Mouse (Mus musculus) ES-E14 (cell line): ENCODE data around the gene Tmem131.

ENCODE experiments used
- HCFC1 ChIP-seq: IDR thresholded peaks from 2 replicates; pipeline ENCODE4 v1.6.1; 2012; ENCODE audit warnings: low read length, inconsistent platforms, borderline replicate concordance; ENCODE audit not compliant: insufficient read depth
- MAFK ChIP-seq: IDR thresholded peaks from 2 replicates; pipeline ENCODE4 v1.6.1; 2014; ENCODE audit warnings: mild to moderate bottlenecking, low read depth, low read length, inconsistent platforms; ENCODE audit not compliant: insufficient read depth
- ZC3H11A ChIP-seq: IDR thresholded peaks from 2 replicates; pipeline ENCODE4 v1.6.1; 2012; ENCODE audit warnings: low read depth, mild to moderate bottlenecking, inconsistent platforms, low read length, borderline replicate concordance
- ZNF384 ChIP-seq: IDR thresholded peaks from 2 replicates; pipeline ENCODE4 v1.6.1; 2012; ENCODE audit warnings: low read depth, low read length, inconsistent platforms

- no peak for TF ChIP-seq ZC3H11A
- no peak for TF ChIP-seq MAFK
- no peak for TF ChIP-seq HCFC1
- TF ChIP-seq ZNF384, result no peak
Measured at GRCm38 (mm10) chr1:36767321-36767720, 176.1 kb downstream of the Tmem131 start.
